Mouse (Mus musculus) liver, embryonic 16.5 days (tissue): ENCODE data around the gene Bbs5. TPM values are rescaled to one million over a fixed set of nuclear protein-coding genes. Genes with fewer than 3 reads are reported as not detected.
"Not testable (repeated sequence)": the region's sequence is repeated elsewhere in the genome, so short reads cannot be mapped to it uniquely, and the experiment has no call there.

Source experiments
- ATAC-seq: fragments of 200-750 bp; cut with Nextera tagmentation; 2 replicates; pipeline ENCODE4 v1.8.0; 2017; ENCODE audit warnings: low read depth, mild to moderate bottlenecking, moderate number of reproducible peaks, moderate library complexity
- H3K27ac ChIP-seq: fragments of 300-500 bp; sonication (generic); 2 replicates; pipeline ENCODE4 v1.5.1; 2014; ENCODE audit warnings: mild to moderate bottlenecking, low read length
- H3K27me3 ChIP-seq: fragments of 300-500 bp; sonication (generic); 2 replicates; pipeline ENCODE4 v1.6.1; 2014; ENCODE audit warnings: low read depth, low read length, mixed read lengths; ENCODE audit not compliant: control insufficient read depth, insufficient read depth
- H3K36me3 ChIP-seq: fragments of 300-500 bp; sonication (generic); 2 replicates; pipeline ENCODE4 v1.6.1; 2014; ENCODE audit warnings: mild to moderate bottlenecking; ENCODE audit not compliant: control insufficient read depth, insufficient read depth
- H3K4me1 ChIP-seq: fragments of 300-500 bp; sonication (generic); 2 replicates; pipeline ENCODE4 v1.6.1; 2014; ENCODE audit warnings: low read depth, low read length, mixed read lengths; ENCODE audit not compliant: control insufficient read depth
- H3K4me2 ChIP-seq: fragments of 300-500 bp; sonication (generic); 2 replicates; pipeline ENCODE4 v1.6.1; 2014; ENCODE audit warnings: low read depth, low read length, mixed read lengths
- H3K4me3 ChIP-seq: fragments of 300-500 bp; sonication (generic); 2 replicates; pipeline ENCODE4 v1.5.1; 2014; ENCODE audit warnings: low read depth, mild to moderate bottlenecking, low read length
- H3K9ac ChIP-seq: fragments of 300-500 bp; sonication (generic); 2 replicates; pipeline ENCODE4 v1.6.1; 2014; ENCODE audit warnings: low read depth, low read length
- H3K9me3 ChIP-seq: fragments of 300-500 bp; sonication (generic); replicated peaks from 2 replicates; pipeline ENCODE4 v1.6.1; 2016; ENCODE audit warnings: low read length; ENCODE audit not compliant: control insufficient read depth
- WGBS: fragments of 180-500 bp; shearing (Covaris S2); extraction: QIAGEN DNeasy Blood & Tissue Kit; methylation state at CpG from one replicate; pipeline ENCODE4 v1.1.7; 2014; ENCODE audit not compliant: insufficient replicate concordance; 5-methylcytosine and 5-hydroxymethylcytosine counted together
- polyA plus RNA-seq: library from polyadenylated mRNA; unstranded; fragments of >200 nt; fragmentation: Nextera tagmentation; extraction: Ambion mirVana; gene quantifications from 2 replicates; pipeline ENCODE4 v1.2.1, GENCODE M21; 2015

Gene Bbs5
- polyA plus RNA-seq, 1 experiment from 2014 or later = 2.1 TPM

DNA sequence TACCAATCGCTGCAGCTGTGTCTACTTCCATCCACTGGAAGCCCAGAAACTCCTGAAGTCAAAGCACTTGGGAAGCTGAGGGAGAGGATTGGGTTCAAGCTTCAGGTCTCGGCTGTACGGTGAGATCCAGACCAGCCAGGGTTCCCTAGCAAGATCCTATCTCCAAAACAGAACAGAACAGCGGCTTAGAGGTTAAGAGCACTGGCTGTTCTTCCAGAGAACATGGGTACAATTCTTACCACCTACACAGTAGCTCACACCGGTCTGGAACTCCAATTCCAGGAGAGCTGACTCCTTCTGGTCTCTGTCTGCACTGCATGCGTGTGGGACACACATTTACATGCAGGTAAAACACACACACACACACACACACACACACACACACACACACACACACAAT lies 17.1 kb upstream of the Bbs5 start:
- no peak for ATAC-seq
- H3K4me3 ChIP-seq = no peak overlapping the region
- no peak overlapping the region for H3K4me2 ChIP-seq
- H3K36me3 ChIP-seq = no peaks in the 10 kb centered on the region
- H3K27ac ChIP-seq = no peak overlapping the region
- H3K4me1 ChIP-seq = no peaks in the 10 kb centered on the region
- no peaks in the 10 kb centered on the region for H3K9me3 ChIP-seq
- 0 out of 2 replicates have a peak, but pooled peaks cover 5% of the 10 kb centered on the region for H3K27me3 ChIP-seq
- no peak overlapping the region for H3K9ac ChIP-seq
- 69% methylated on average over 6 of the region's 6 CpGs for WGBS

DNA sequence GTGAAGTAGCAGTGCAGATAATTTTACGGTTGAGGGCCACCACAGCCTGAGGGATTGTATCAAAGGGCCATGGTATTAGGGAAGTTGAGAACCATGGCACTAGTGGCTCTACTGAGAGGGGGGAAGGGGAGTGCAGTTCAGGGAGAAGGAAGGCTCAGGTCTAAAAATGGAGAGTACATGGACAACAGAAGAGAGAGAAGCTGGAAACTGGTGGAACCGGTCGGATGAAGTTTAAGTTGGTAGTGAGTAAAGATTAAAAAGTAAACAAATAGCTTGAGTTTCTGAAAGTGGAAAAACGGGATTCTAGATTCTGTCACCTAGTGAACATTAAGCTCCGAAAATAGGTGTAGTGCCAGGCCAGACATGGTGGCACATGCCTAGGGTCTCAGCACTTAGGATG lies 16.2 kb upstream of the Bbs5 start:
- Histone ChIP-seq H3K4me2 (no peak overlapping the region), H3K4me1 (no peaks in the 10 kb centered on the region), H3K27ac (no peak overlapping the region), H3K36me3 (no peaks in the 10 kb centered on the region), H3K9me3 (no peaks in the 10 kb centered on the region), H3K4me3 (no peak overlapping the region), H3K9ac (no peak overlapping the region), H3K27me3 (0 out of 2 replicates have a peak, but pooled peaks cover 5% of the 10 kb centered on the region)
- WGBS = 67% methylated on average over 5 of the region's 5 CpGs
- ATAC-seq = no peak

DNA sequence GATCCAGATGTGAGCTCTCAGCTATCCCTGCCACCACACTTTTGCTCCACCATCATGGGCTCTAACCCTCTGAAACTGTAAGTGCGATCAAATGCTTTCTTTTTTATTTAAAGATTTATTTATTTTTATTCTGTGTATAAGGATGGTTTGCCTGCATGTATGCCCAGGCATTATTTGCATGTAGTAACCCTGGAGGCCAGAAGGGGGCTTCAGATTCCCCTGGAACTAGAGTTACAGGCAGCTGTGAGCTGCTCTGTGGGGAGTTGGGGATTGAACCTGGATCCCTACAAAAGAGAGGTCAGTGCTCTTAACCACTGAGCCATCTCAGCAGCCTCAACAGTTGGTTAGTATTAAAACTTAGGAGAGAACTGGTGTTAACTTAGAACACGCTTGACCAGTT lies 15.5 kb upstream of the Bbs5 start:
- Histone ChIP-seq H3K4me2 (no peak overlapping the region), H3K36me3 (no peaks in the 10 kb centered on the region), H3K27ac (no peak overlapping the region), H3K27me3 (0 out of 2 replicates have a peak, but pooled peaks cover 5% of the 10 kb centered on the region), H3K9ac (no peak overlapping the region), H3K9me3 (no peaks in the 10 kb centered on the region), H3K4me1 (no peaks in the 10 kb centered on the region), H3K4me3 (no peak overlapping the region)
- no peak for ATAC-seq
- 56% methylated on average over 2 of the region's 2 CpGs for WGBS

DNA sequence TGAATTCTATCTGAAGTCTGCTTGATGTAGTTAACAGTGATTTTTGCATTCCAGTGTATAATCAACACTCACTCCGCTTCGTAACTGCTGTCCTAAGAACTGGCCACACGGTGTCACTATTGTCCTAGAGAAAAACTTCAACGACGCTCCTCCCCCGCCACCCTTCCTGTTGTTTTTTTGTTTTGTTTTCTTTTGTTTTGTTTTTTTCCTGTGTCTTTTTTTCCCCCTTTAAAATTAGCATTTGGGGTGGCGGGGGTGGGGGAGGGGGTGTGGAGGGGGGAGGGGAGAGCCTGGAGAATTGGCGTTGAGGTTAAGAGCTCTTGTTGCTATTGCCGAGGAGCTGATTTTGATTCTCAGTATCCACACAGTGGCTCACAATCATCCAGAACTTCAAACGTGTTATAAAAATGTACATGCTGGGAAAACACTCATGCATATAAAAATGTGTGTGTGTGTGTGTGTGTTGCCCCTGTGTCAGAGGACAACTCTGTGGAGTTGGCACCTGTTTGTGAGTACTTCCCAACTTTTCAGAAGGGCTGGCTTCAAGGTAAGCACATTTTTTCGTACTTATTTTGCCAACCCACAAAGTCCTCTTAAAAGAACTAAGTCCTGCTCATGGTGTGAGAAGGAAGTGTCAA lies 11.8 kb upstream of the Bbs5 start:
- 0 out of 2 replicates have a peak, but pooled peaks cover 5% of the 10 kb centered on the region for H3K27me3 ChIP-seq
- H3K4me1 ChIP-seq = no peaks in the 10 kb centered on the region
- WGBS = 4% methylated on average over 11 of the region's 11 CpGs
- H3K9ac ChIP-seq = no peak overlapping the region; the same call in 1 of the 2 replicates
- peak overlapping the region; percentile 54 for H3K4me2 ChIP-seq
- peak; percentile 32; the same call in 1 of the 2 replicates for ATAC-seq
- H3K9me3 ChIP-seq = no peaks in the 10 kb centered on the region
- H3K27ac ChIP-seq = no peak overlapping the region
- peak overlapping the region; percentile 58 for H3K4me3 ChIP-seq
- H3K36me3 ChIP-seq = no peaks in the 10 kb centered on the region

DNA sequence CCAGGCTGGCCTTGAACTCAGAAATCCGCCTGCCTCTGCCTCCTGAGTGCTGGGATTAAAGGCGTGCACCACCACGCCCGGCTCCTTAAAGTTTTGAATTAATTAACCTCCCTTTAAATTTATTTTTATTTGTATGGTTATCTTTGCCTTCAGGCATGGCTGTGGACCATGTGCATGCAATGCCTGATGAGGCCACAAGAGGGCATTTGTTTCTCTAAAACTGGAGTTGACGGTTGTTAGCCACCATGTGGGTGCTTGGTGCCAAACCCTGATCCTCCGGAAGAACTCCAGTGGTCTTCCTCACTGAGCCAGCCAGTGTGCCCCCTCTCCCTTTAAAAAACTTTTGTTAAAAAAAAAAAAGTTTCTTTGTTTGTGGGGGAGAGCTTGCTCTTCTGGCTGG lies 11.2 kb upstream of the Bbs5 start:
- H3K36me3 ChIP-seq = no peaks in the 10 kb centered on the region
- no peaks in the 10 kb centered on the region for H3K4me1 ChIP-seq
- no peak overlapping the region for H3K4me3 ChIP-seq
- no peak overlapping the region for H3K27ac ChIP-seq
- H3K9ac ChIP-seq = no peak overlapping the region
- 46% methylated on average over 6 of the region's 6 CpGs for WGBS
- no peak for ATAC-seq
- peak overlapping the region; percentile 54 for H3K4me2 ChIP-seq
- 0 out of 2 replicates have a peak, but pooled peaks cover 5% of the 10 kb centered on the region for H3K27me3 ChIP-seq
- no peaks in the 10 kb centered on the region for H3K9me3 ChIP-seq

- WGBS = 69% methylated on average over 7 of the region's 7 CpGs
- H3K27me3 ChIP-seq, H3K4me1 ChIP-seq, ATAC-seq, H3K9me3 ChIP-seq, H3K4me2 ChIP-seq, H3K27ac ChIP-seq, H3K4me3 ChIP-seq, H3K9ac ChIP-seq, H3K36me3 ChIP-seq: not testable (repeated sequence)
These were observed 9.0 kb upstream of the Bbs5 start for GRCm38 (mm10) chr2:69637989-69638388.

- WGBS = 64% methylated on average over 10 of the region's 10 CpGs
- no peaks in the 10 kb centered on the region for H3K9me3 ChIP-seq
- no peaks in the 10 kb centered on the region for H3K4me1 ChIP-seq
- H3K9ac ChIP-seq = no peak overlapping the region
- H3K4me2 ChIP-seq = no peak overlapping the region
- no peak for ATAC-seq
- H3K27me3 ChIP-seq = no peaks in the 10 kb centered on the region
- no peak overlapping the region for H3K27ac ChIP-seq
- H3K4me3 ChIP-seq = no peak overlapping the region
- no peaks in the 10 kb centered on the region for H3K36me3 ChIP-seq
These were observed 6.9 kb upstream of the Bbs5 start for GRCm38 (mm10) chr2:69640100-69640499.

GRCm38 (mm10) chr2:69644968-69645617 lies 1.9 kb upstream of the Bbs5 start:
- Histone ChIP-seq H3K36me3 (no peaks in the 10 kb centered on the region), H3K4me3 (no peak overlapping the region), H3K9ac (no peak overlapping the region), H3K27ac (no peak overlapping the region), H3K4me2 (no peak overlapping the region), H3K9me3 (no peaks in the 10 kb centered on the region), H3K27me3 (no peaks in the 10 kb centered on the region), H3K4me1 (peaks cover 3% of the 10 kb centered on the region; the same call in 1 of the 2 replicates)
- no peak for ATAC-seq
- WGBS = 72% methylated on average over 11 of the region's 11 CpGs

- Histone ChIP-seq H3K4me2 (no peak overlapping the region), H3K4me1 (peaks cover 3% of the 10 kb centered on the region; the same call in 1 of the 2 replicates), H3K36me3 (no peaks in the 10 kb centered on the region), H3K9me3 (no peaks in the 10 kb centered on the region), H3K9ac (no peak overlapping the region), H3K4me3 (no peak overlapping the region), H3K27ac (no peak overlapping the region), H3K27me3 (no peaks in the 10 kb centered on the region)
- no peak for ATAC-seq
- 71% methylated on average over 5 of the region's 5 CpGs for WGBS
These were observed 2.7 kb downstream of the Bbs5 start for GRCm38 (mm10) chr2:69649716-69650115.
